Mouse (Mus musculus) gastrocnemius, postnatal 14 days (tissue): ENCODE measurements at regions not wholly inside any gene's neighbourhood (a gene's known extent, or its start where the extent isn't known, plus 50 kb on each side); places are given as distances from the start of the nearest gene placed in this dataset.

Experiments
- DNase-seq: peaks from one replicate; pipeline ENCODE4 v3.0.0; 2021; ENCODE audit warnings: mixed read lengths
- intact Hi-C: fragments of 180-260 bp; cut with DNase I; formaldehyde crosslinking; loops from one replicate; pipeline ENCODE4 v1.15.1; 2025; ENCODE audit warnings: low total_unique reads

DNA sequence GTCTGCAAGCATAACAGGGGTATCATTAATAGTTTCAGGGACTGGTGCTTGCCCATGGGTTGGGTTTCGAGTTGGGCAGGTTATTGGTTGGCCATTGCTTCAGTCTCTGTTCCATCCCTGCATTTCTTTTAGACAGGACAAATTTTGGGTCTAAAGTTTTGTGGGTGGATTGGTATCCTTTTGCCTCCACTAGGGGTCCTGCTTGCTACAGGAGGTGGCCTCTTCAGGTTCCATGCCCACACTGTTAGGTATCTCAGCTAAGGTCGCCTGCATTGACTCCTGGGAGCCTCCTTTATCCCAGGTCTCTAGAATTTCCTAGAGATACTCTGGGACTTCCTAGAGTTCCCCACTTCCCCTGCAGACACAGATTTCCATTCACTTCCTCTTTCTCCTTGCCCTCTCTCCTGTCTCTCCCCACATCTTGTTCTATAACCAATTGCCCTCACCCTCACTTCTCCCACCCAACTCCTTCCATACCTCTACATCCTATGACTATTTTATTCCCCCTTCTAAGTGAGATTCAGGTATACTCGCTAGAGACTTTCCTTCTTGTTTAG lies 278.2 kb downstream of the 1700017N19Rik start:
- intact Hi-C loops, result no loop called here
- DNase-seq, result no peak

DNA sequence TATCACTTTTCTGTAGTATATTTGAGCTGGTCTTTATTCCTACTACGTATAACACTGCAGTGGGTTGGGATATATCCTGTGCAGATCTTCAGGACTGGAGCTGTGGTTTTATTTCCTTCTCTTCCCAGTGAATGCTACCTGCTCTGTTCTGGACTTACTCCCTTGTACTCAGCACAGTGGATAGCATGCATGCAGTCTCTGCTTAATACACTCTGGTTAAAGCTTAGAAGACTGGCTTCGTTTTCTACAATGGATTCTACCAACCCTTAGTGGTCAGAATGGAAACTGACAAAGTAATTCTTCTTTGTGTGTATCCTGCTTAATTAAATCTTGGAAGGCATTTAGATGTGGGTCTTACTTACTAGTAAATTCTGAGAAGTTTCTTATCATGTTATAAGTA lies 292.3 kb downstream of the 1700017N19Rik start:
- DNase-seq, result no peak
- intact Hi-C loops, result no loop called here

- intact Hi-C loops, result no loop called here
- no peak for DNase-seq
These were observed 332.7 kb downstream of the 1700017N19Rik start for GRCm38 (mm10) chr10:100922976-100923375.

DNA sequence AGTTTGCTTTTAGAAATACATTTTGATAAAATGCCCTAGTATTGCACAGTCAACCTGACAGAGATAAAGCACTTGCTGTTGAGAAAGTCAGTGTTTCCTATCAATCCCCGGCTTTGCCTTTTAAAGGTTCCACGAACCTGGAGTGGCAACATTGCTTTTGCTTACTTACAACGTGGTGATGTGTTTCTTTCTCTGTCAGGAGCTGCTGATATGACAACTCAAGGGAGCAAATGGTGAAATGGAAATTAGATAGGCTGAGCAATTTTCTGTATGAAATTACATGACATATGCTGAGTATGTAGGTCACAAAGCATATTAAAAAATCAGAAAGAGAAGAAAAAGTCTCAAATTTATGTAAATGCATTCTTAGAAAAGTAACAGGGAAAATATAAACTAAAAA lies 336.8 kb downstream of the 1700017N19Rik start:
- DNase-seq, result no peak
- intact Hi-C loops, result no loop called here

DNA sequence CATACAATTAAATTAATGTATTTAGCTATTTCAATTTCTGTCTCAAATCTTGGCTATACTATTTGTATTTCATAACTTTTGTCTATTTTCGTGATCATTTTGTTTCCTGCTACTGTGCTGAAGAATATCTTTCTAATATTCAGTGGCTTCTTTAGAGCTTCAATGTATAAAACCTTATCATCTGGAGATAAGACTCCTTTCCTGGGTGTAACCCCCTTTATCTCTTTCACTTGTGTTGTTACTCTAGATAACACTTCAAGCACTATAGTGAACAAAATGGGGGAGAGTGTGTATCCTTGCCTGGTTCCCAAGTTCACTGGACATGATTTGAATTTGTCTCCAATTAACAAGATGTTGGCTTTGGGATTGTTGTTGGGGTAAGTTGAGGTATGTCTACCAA lies 341.5 kb downstream of the 1700017N19Rik start:
- intact Hi-C loops, result no loop called here
- no peak for DNase-seq

DNA sequence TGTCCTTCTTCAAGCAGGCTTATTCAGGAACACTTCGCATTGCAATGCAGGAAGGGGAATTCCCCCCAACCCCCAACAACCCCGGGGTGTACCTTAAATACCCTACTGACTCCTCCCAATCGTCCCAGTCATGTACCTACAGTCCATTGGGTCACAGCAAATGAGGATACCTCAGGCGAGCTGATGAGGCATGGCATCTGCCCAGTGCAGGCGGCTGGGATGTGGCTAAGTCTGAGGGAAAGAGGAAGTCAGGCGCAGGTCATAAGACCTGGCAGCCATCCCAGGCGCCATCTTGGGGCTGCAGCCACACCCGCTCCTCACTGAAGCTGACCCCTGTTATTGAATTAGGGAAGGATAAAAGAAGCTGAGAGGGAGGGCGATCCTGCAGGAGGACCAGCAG lies 368.1 kb downstream of the 1700017N19Rik start:
- intact Hi-C loops, result no loop called here
- DNase-seq, result no peak

DNA sequence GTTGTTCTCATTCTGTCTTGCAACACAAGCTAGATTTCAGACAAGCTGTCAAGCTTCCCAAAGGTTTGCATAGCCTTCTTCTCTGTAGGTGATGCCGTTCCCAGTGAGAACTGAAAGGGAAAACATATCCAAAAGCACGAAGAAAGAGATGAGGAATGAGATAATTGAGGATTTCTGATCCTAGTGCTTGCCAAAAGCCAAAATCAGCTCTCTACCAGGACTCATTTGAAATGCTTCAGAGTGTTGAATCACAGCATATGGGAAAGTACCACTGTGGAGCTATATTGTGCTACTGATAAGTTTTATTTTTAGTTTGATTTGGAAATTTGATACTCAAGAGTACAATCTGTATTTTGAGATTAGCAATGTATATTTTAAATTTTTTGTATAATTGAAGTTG lies 413.2 kb downstream of the 1700017N19Rik start:
- no peak for DNase-seq
- intact Hi-C loops, result no loop called here

- intact Hi-C loops, result no loop called here
- DNase-seq, result no peak
These were observed 414.4 kb downstream of the 1700017N19Rik start for GRCm38 (mm10) chr10:101004687-101005086.

DNA sequence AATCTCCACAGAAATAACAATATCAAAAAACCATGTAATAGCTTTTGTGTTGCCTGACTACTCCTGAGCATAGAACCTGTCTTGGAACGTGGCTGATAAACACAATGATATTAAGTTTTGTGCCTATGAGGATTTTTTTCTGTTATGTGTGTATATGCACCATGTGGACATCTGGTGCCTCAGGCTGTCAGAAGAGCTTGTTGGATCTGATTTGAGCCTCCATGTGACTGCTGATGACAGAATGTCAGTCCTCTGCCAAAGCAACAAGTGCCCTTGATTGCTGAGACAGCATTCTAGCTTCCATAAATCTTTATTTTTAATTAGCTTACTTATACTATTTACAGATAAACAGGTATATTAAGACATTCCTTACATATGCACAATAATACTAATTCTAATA lies 425.1 kb downstream of the 1700017N19Rik start:
- intact Hi-C loops, result no loop called here

GRCm38 (mm10) chr10:101038630-101039029 lies 448.3 kb downstream of the 1700017N19Rik start:
- no peak for DNase-seq
- intact Hi-C loops, result no loop called here

More for the DNA sequence above, 425.1 kb downstream of the 1700017N19Rik start:
- no peak for DNase-seq

DNA sequence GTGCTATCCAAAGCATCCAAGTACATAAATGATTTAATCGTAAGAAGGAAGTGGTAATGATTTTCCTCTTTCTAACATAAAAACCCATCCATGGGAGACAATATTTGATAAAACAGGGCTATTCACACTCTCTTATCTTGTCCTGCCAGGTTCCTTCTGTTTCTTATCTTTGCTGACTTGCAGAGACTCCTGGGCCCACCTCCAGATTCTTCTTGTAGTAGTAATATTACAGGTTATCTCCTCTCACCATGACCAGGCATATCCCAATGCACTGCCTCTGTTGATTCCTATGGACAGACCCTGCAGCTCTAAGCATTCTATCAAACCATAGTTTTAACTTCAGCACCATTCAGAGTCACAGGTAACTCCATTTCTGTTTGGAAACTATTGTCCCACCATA lies 448.8 kb downstream of the 1700017N19Rik start:
- DNase-seq, result no peak
- intact Hi-C loops, result no loop called here
